Mouse (Mus musculus) hindbrain, embryonic 15.5 days (tissue): Measurements from ENCODE around the gene Atp13a3. TPM values are rescaled to one million over a fixed set of nuclear protein-coding genes. Genes with fewer than 3 reads are reported as not detected.
"Not testable (repeated sequence)": the region's sequence is repeated elsewhere in the genome, so short reads cannot be mapped to it uniquely, and the experiment has no call there.

Experiments
- ATAC-seq: fragments of 200-750 bp; cut with Nextera tagmentation; 2 replicates; pipeline ENCODE4 v1.8.0; 2017; ENCODE audit warnings: low read depth, moderate number of reproducible peaks, moderate TSS enrichment; ENCODE audit not compliant: low FRiP score
- H3K27ac ChIP-seq: fragments of 300-500 bp; sonication (generic); replicated peaks from 2 replicates; pipeline ENCODE4 v1.5.1; 2015; ENCODE audit warnings: mild to moderate bottlenecking, inconsistent platforms
- H3K27me3 ChIP-seq: fragments of 300-500 bp; sonication (generic); 2 replicates; pipeline ENCODE4 v1.6.1; 2015; ENCODE audit warnings: control low read depth, inconsistent platforms
- H3K36me3 ChIP-seq: fragments of 300-500 bp; sonication (generic); 2 replicates; pipeline ENCODE4 v1.6.1; 2015; ENCODE audit warnings: control low read depth, inconsistent platforms
- H3K4me1 ChIP-seq: fragments of 300-500 bp; sonication (generic); replicated peaks from 2 replicates; pipeline ENCODE4 v1.6.1; 2015; ENCODE audit warnings: control low read depth, inconsistent platforms
- H3K4me2 ChIP-seq: fragments of 300-500 bp; sonication (generic); 2 replicates; pipeline ENCODE4 v1.6.1; 2015; ENCODE audit warnings: moderate library complexity, mild to moderate bottlenecking, inconsistent platforms
- H3K4me3 ChIP-seq: fragments of 300-500 bp; sonication (generic); 2 replicates; pipeline ENCODE4 v1.5.1; 2015; ENCODE audit warnings: mild to moderate bottlenecking, inconsistent platforms
- H3K9ac ChIP-seq: fragments of 300-500 bp; sonication (generic); 2 replicates; pipeline ENCODE4 v1.6.1; 2015; ENCODE audit warnings: inconsistent platforms
- H3K9me3 ChIP-seq: fragments of 300-500 bp; sonication (generic); 2 replicates; pipeline ENCODE4 v1.6.1; 2016; ENCODE audit warnings: control low read depth, inconsistent platforms
- WGBS: fragments of 180-500 bp; shearing (Covaris S2); methylation state at CpG from one replicate; pipeline ENCODE4 v1.1.7; 2015; 5-methylcytosine and 5-hydroxymethylcytosine counted together
- polyA plus RNA-seq: library from polyadenylated mRNA; unstranded; fragments of >200 nt; fragmentation: Nextera tagmentation; extraction: Ambion mirVana; gene quantifications from 2 replicates; pipeline ENCODE4 v1.2.1, GENCODE M21; 2015

Atp13a3 gene
- polyA plus RNA-seq = 8.8 and 9.6 TPM in 2 replicates

- H3K9ac ChIP-seq = no peak within 1 kb of the TSS
- no peak for ATAC-seq
- H3K36me3 ChIP-seq = no peaks in the 10 kb centered on the region
- H3K4me2 ChIP-seq = no peak within 1 kb of the TSS
- H3K9me3 ChIP-seq = no peaks in the 10 kb centered on the region
- H3K4me1 ChIP-seq = no peaks in the 10 kb centered on the region
- WGBS = 79% methylated on average over 11 of the region's 11 CpGs
- no peaks in the 10 kb centered on the region for H3K27me3 ChIP-seq
- H3K27ac ChIP-seq = no peak within 1 kb of the TSS
- no peak within 1 kb of the TSS for H3K4me3 ChIP-seq
Measured at GRCm38 (mm10) chr16:30405925-30406670, at the start of gene Atp13a3. Gene Atp13a3 (minus strand): TSS chr16:30405975.

- Histone ChIP-seq H3K4me2 (no peak overlapping the region), H3K27ac (no peak overlapping the region), H3K27me3 (no peaks in the 10 kb centered on the region), H3K4me3 (no peak overlapping the region), H3K36me3 (no peaks in the 10 kb centered on the region), H3K9me3 (no peaks in the 10 kb centered on the region), H3K4me1 (no peaks in the 10 kb centered on the region), H3K9ac (no peak overlapping the region)
- WGBS = 85% methylated on average over 5 of the region's 5 CpGs
- ATAC-seq = no peak
Measured at GRCm38 (mm10) chr16:30453213-30453975, 47.6 kb upstream of the Atp13a3 start.

GRCm38 (mm10) chr16:30451174-30451573, 45.4 kb upstream of the Atp13a3 start:
- not testable (repeated sequence) for H3K4me3 ChIP-seq, H3K4me1 ChIP-seq, H3K9ac ChIP-seq, H3K36me3 ChIP-seq, H3K27ac ChIP-seq, H3K4me2 ChIP-seq, H3K9me3 ChIP-seq, H3K27me3 ChIP-seq, ATAC-seq
- WGBS = 84% methylated on average over 2 of the region's 2 CpGs

GRCm38 (mm10) chr16:30449017-30449416, 43.2 kb upstream of the Atp13a3 start:
- H3K9me3 ChIP-seq = no peaks in the 10 kb centered on the region
- no peak overlapping the region for H3K9ac ChIP-seq
- 97% methylated on average over 1 of the region's 1 CpGs for WGBS
- H3K36me3 ChIP-seq = no peaks in the 10 kb centered on the region
- no peaks in the 10 kb centered on the region for H3K27me3 ChIP-seq
- H3K4me3 ChIP-seq = no peak overlapping the region
- H3K27ac ChIP-seq = no peak overlapping the region
- no peak for ATAC-seq
- no peak overlapping the region for H3K4me2 ChIP-seq
- no peaks in the 10 kb centered on the region for H3K4me1 ChIP-seq

- Histone ChIP-seq H3K4me2 (no peak overlapping the region), H3K4me1 (no peaks in the 10 kb centered on the region), H3K9ac (no peak overlapping the region), H3K36me3 (no peaks in the 10 kb centered on the region), H3K4me3 (no peak overlapping the region), H3K9me3 (no peaks in the 10 kb centered on the region), H3K27ac (no peak overlapping the region), H3K27me3 (no peaks in the 10 kb centered on the region)
- 86% methylated on average over 3 of the region's 3 CpGs for WGBS
- no peak for ATAC-seq
Measured at GRCm38 (mm10) chr16:30448169-30448568, 42.4 kb upstream of the Atp13a3 start.

GRCm38 (mm10) chr16:30447642-30448041, 41.9 kb upstream of the Atp13a3 start:
- no peaks in the 10 kb centered on the region for H3K4me1 ChIP-seq
- no peaks in the 10 kb centered on the region for H3K27me3 ChIP-seq
- H3K9ac ChIP-seq = no peak overlapping the region
- H3K27ac ChIP-seq = no peak overlapping the region
- H3K4me2 ChIP-seq = no peak overlapping the region
- no peak overlapping the region for H3K4me3 ChIP-seq
- ATAC-seq = no peak
- no peaks in the 10 kb centered on the region for H3K36me3 ChIP-seq
- WGBS = 78% methylated on average over 4 of the region's 4 CpGs
- no peaks in the 10 kb centered on the region for H3K9me3 ChIP-seq

GRCm38 (mm10) chr16:30443411-30443810, 37.6 kb upstream of the Atp13a3 start:
- 52% methylated on average over 8 of the region's 8 CpGs for WGBS
- no peak overlapping the region for H3K9ac ChIP-seq
- H3K36me3 ChIP-seq = no peaks in the 10 kb centered on the region
- H3K9me3 ChIP-seq = no peaks in the 10 kb centered on the region
- no peak for ATAC-seq
- H3K4me2 ChIP-seq = no peak overlapping the region
- H3K27ac ChIP-seq = no peak overlapping the region
- H3K4me1 ChIP-seq = no peaks in the 10 kb centered on the region
- H3K27me3 ChIP-seq = no peaks in the 10 kb centered on the region
- no peak overlapping the region for H3K4me3 ChIP-seq

- Histone ChIP-seq H3K27me3 (no peaks in the 10 kb centered on the region), H3K27ac (no peak overlapping the region), H3K4me1 (no peaks in the 10 kb centered on the region), H3K4me2 (no peak overlapping the region), H3K4me3 (no peak overlapping the region), H3K9ac (no peak overlapping the region), H3K9me3 (no peaks in the 10 kb centered on the region), H3K36me3 (no peaks in the 10 kb centered on the region)
- 87% methylated on average over 2 of the region's 2 CpGs for WGBS
- ATAC-seq = no peak
Measured at GRCm38 (mm10) chr16:30442451-30442850, 36.7 kb upstream of the Atp13a3 start.

GRCm38 (mm10) chr16:30441409-30441808, 35.6 kb upstream of the Atp13a3 start:
- H3K36me3 ChIP-seq = no peaks in the 10 kb centered on the region
- no peak for ATAC-seq
- H3K27me3 ChIP-seq = no peaks in the 10 kb centered on the region
- H3K4me1 ChIP-seq = no peaks in the 10 kb centered on the region
- WGBS = 92% methylated on average over 4 of the region's 4 CpGs
- no peak overlapping the region for H3K4me2 ChIP-seq
- H3K9ac ChIP-seq = no peak overlapping the region
- H3K9me3 ChIP-seq = no peaks in the 10 kb centered on the region
- no peak overlapping the region for H3K27ac ChIP-seq
- H3K4me3 ChIP-seq = no peak overlapping the region

GRCm38 (mm10) chr16:30439841-30440240, 34.1 kb upstream of the Atp13a3 start:
- no peak overlapping the region for H3K9ac ChIP-seq
- H3K4me3 ChIP-seq = no peak overlapping the region
- H3K27me3 ChIP-seq = no peaks in the 10 kb centered on the region
- no peak for ATAC-seq
- H3K4me1 ChIP-seq = no peaks in the 10 kb centered on the region
- 86% methylated on average over 5 of the region's 5 CpGs for WGBS
- H3K4me2 ChIP-seq = no peak overlapping the region
- H3K36me3 ChIP-seq = no peaks in the 10 kb centered on the region
- no peaks in the 10 kb centered on the region for H3K9me3 ChIP-seq
- H3K27ac ChIP-seq = no peak overlapping the region

- Histone ChIP-seq H3K27me3 (no peaks in the 10 kb centered on the region), H3K4me2 (no peak overlapping the region), H3K4me3 (no peak overlapping the region), H3K36me3 (no peaks in the 10 kb centered on the region), H3K4me1 (no peaks in the 10 kb centered on the region), H3K9me3 (no peaks in the 10 kb centered on the region), H3K27ac (no peak overlapping the region), H3K9ac (no peak overlapping the region)
- no peak for ATAC-seq
- 84% methylated on average over 6 of the region's 6 CpGs for WGBS
Measured at GRCm38 (mm10) chr16:30439411-30439810, 33.6 kb upstream of the Atp13a3 start.

- Histone ChIP-seq H3K36me3 (no peaks in the 10 kb centered on the region), H3K9me3 (no peaks in the 10 kb centered on the region), H3K4me1 (no peaks in the 10 kb centered on the region), H3K27me3 (no peaks in the 10 kb centered on the region), H3K4me2 (no peak overlapping the region), H3K27ac (no peak overlapping the region), H3K9ac (no peak overlapping the region), H3K4me3 (no peak overlapping the region)
- ATAC-seq = no peak
- 87% methylated on average over 7 of the region's 7 CpGs for WGBS
Measured at GRCm38 (mm10) chr16:30436276-30436675, 30.5 kb upstream of the Atp13a3 start.
